Mouse (Mus musculus): ENCODE data around the gene Large1. TPM values are rescaled to one million over a fixed set of nuclear protein-coding genes. Genes with fewer than 3 reads are reported as not detected.

Gene Large1
- total RNA-seq, 1 experiment: 14.8 TPM

GRCm38 (mm10) chr8:73234209-73234608 lies 119.1 kb downstream of the Large1 start:
- H3K4me1 ChIP-seq (ENCODE audit: control insufficient read depth in 2 of 2, insufficient read depth in 2 of 2, low read length in 2 of 2, poor library complexity in 1 of 2): no peaks in the 10 kb centered on the region
- no peaks in the 10 kb centered on the region for H3K36me3 ChIP-seq (ENCODE audit: control insufficient read depth, insufficient read depth, low read length, poor library complexity, severe bottlenecking)
- in situ Hi-C loops (cut with MboI; ENCODE audit: low sequenced_read_pairs in 2 of 2, unreplicated experiment in 2 of 2): no loop called here
- no peak overlapping the region for H3K27ac ChIP-seq (ENCODE audit: insufficient read depth, low read depth, low read length, poor library complexity, severe bottlenecking)
- H3K9ac ChIP-seq (ENCODE audit: insufficient read depth, low read depth, low read length, poor library complexity, severe bottlenecking): no peak overlapping the region
- H3K9me3 ChIP-seq (ENCODE audit: control insufficient read depth, insufficient read depth, low read depth, low read length): no peaks in the 10 kb centered on the region
- TF ChIP-seq HCFC1 (IDR thresholded peaks at IDR 0.05; ENCODE audit: borderline replicate concordance, insufficient read depth, low read length): no peak
- no peak for TF ChIP-seq MAFK (IDR thresholded peaks at IDR 0.05; ENCODE audit: insufficient read depth, low read depth, low read length)
- no peak for TF ChIP-seq ZNF384 (IDR thresholded peaks at IDR 0.05; ENCODE audit: low read depth, low read length)
- no peak for TF ChIP-seq ZC3H11A (IDR thresholded peaks at IDR 0.05; ENCODE audit: borderline replicate concordance, low read depth, low read length)
- no peak for TF ChIP-seq CHD2 (IDR thresholded peaks at IDR 0.05; ENCODE audit: low read depth, low read length)
- no peak overlapping the region for H3K4me3 ChIP-seq (ENCODE audit: insufficient read depth in 1 of 2, low read depth in 1 of 2, low read length in 2 of 2, poor library complexity in 1 of 2, severe bottlenecking in 1 of 2)
- no peak for DNase-seq (ENCODE audit: low read depth, low spot score)

DNA sequence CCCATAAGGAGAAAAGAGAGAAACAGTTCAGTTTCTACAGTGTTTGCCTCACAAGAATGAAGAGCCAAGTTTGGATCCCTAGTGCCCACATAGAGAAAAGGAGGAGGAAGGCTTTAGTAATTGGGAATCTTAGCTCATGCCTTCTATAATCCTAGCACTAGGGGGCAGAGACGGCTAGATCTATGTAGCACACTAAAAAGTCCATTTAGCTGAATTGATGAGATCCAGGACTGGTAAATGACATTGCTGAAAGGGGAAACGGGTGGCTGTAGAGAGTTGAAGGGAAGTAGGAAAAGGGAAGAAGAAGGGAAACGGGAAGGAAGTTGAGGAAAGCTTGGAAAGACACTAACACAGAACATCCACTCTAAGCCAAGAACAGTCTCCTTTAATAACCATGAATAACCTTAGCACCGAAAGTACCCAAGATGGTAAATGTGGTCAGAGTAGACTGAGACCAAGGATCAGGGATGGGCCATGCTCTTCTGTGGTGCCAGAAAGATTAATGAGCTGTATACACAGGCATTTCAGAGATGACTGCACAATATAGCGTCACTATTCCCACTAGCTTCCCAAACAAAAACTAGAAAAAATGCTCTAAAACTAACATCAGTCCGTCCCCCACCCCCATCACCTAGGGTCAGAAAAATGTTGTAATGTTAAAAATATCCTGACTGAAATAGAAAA lies 119.8 kb downstream of the Large1 start:
- DNase-seq (ENCODE audit: low read depth, low spot score): peak; percentile 12
- H3K4me3 ChIP-seq (ENCODE audit: insufficient read depth in 1 of 2, low read depth in 1 of 2, low read length in 2 of 2, poor library complexity in 1 of 2, severe bottlenecking in 1 of 2): no peak overlapping the region
- H3K27ac ChIP-seq (ENCODE audit: insufficient read depth, low read depth, low read length, poor library complexity, severe bottlenecking): no peak overlapping the region
- TF ChIP-seq ZC3H11A (IDR thresholded peaks at IDR 0.05; ENCODE audit: borderline replicate concordance, low read depth, low read length) (peak; percentile 26; the same call in 1 of the 2 replicates), HCFC1 (IDR thresholded peaks at IDR 0.05; ENCODE audit: borderline replicate concordance, insufficient read depth, low read length) (no peak), ZNF384 (IDR thresholded peaks at IDR 0.05; ENCODE audit: low read depth, low read length) (no peak), MAFK (IDR thresholded peaks at IDR 0.05; ENCODE audit: insufficient read depth, low read depth, low read length) (no peak), CHD2 (IDR thresholded peaks at IDR 0.05; ENCODE audit: low read depth, low read length) (no peak)
- H3K9ac ChIP-seq (ENCODE audit: insufficient read depth, low read depth, low read length, poor library complexity, severe bottlenecking): no peak overlapping the region
- H3K9me3 ChIP-seq (ENCODE audit: control insufficient read depth, insufficient read depth, low read depth, low read length): no peaks in the 10 kb centered on the region
- in situ Hi-C loops (cut with MboI; ENCODE audit: low sequenced_read_pairs in 2 of 2, unreplicated experiment in 2 of 2): no loop called here
- no peaks in the 10 kb centered on the region for H3K36me3 ChIP-seq (ENCODE audit: control insufficient read depth, insufficient read depth, low read length, poor library complexity, severe bottlenecking)
- H3K4me1 ChIP-seq (ENCODE audit: control insufficient read depth in 2 of 2, insufficient read depth in 2 of 2, low read length in 2 of 2, poor library complexity in 1 of 2): no peaks in the 10 kb centered on the region

DNA sequence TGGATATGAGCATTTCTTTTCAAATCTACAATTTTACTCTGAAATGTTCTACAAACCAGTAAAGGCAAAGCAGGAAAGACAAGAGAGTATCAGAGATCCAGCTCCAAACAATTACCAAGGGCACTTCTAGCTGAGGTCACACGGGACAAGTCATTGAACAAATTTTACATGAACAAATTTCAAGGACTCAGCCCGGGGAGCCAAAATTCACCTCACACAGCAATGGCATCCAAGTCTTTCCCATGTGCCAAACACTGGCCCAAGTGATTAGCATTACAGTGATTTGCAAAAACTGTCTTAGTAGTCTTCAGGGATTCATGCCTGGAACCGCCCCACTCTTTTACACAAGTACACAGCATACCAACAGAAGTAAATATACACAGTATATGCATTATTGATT lies 126.5 kb downstream of the Large1 start:
- H3K4me1 ChIP-seq (ENCODE audit: control insufficient read depth in 2 of 2, insufficient read depth in 2 of 2, low read length in 2 of 2, poor library complexity in 1 of 2): no peaks in the 10 kb centered on the region
- in situ Hi-C loops (cut with MboI; ENCODE audit: low sequenced_read_pairs in 2 of 2, unreplicated experiment in 2 of 2): no loop called here
- H3K27ac ChIP-seq (ENCODE audit: insufficient read depth, low read depth, low read length, poor library complexity, severe bottlenecking): no peak overlapping the region
- H3K9me3 ChIP-seq (ENCODE audit: control insufficient read depth, insufficient read depth, low read depth, low read length): no peaks in the 10 kb centered on the region
- no peak overlapping the region for H3K9ac ChIP-seq (ENCODE audit: insufficient read depth, low read depth, low read length, poor library complexity, severe bottlenecking)
- H3K36me3 ChIP-seq (ENCODE audit: control insufficient read depth, insufficient read depth, low read length, poor library complexity, severe bottlenecking): no peaks in the 10 kb centered on the region
- DNase-seq (ENCODE audit: low read depth, low spot score): no peak
- TF ChIP-seq ZC3H11A (IDR thresholded peaks at IDR 0.05; ENCODE audit: borderline replicate concordance, low read depth, low read length): no peak
- TF ChIP-seq HCFC1 (IDR thresholded peaks at IDR 0.05; ENCODE audit: borderline replicate concordance, insufficient read depth, low read length): no peak
- no peak for TF ChIP-seq MAFK (IDR thresholded peaks at IDR 0.05; ENCODE audit: insufficient read depth, low read depth, low read length)
- no peak for TF ChIP-seq ZNF384 (IDR thresholded peaks at IDR 0.05; ENCODE audit: low read depth, low read length)
- TF ChIP-seq CHD2 (IDR thresholded peaks at IDR 0.05; ENCODE audit: low read depth, low read length): no peak
- H3K4me3 ChIP-seq (ENCODE audit: insufficient read depth in 1 of 2, low read depth in 1 of 2, low read length in 2 of 2, poor library complexity in 1 of 2, severe bottlenecking in 1 of 2): no peak overlapping the region

- Histone ChIP-seq H3K9me3 (ENCODE audit: control insufficient read depth, insufficient read depth, low read depth, low read length) (no peaks in the 10 kb centered on the region), H3K36me3 (ENCODE audit: control insufficient read depth, insufficient read depth, low read length, poor library complexity, severe bottlenecking) (no peaks in the 10 kb centered on the region), H3K9ac (ENCODE audit: insufficient read depth, low read depth, low read length, poor library complexity, severe bottlenecking) (no peak overlapping the region), H3K27ac (ENCODE audit: insufficient read depth, low read depth, low read length, poor library complexity, severe bottlenecking) (no peak overlapping the region), H3K4me1 (ENCODE audit: control insufficient read depth in 2 of 2, insufficient read depth in 2 of 2, low read length in 2 of 2, poor library complexity in 1 of 2) (no peaks in the 10 kb centered on the region), H3K4me3 (ENCODE audit: insufficient read depth in 1 of 2, low read depth in 1 of 2, low read length in 2 of 2, poor library complexity in 1 of 2, severe bottlenecking in 1 of 2) (no peak overlapping the region)
- TF ChIP-seq CHD2 (IDR thresholded peaks at IDR 0.05; ENCODE audit: low read depth, low read length): no peak
- TF ChIP-seq MAFK (IDR thresholded peaks at IDR 0.05; ENCODE audit: insufficient read depth, low read depth, low read length): no peak
- DNase-seq (ENCODE audit: low read depth, low spot score): no peak
- in situ Hi-C loops (cut with MboI; ENCODE audit: low sequenced_read_pairs in 2 of 2, unreplicated experiment in 2 of 2): no loop called here
These were observed 127.7 kb downstream of the Large1 start for GRCm38 (mm10) chr8:73225654-73226053.
